Mouse (Mus musculus) activated CD4-positive, CD25-positive, alpha-beta regulatory T cell (primary cell): Measurements from ENCODE around the gene Olfr308. TPM values are rescaled to one million over a fixed set of nuclear protein-coding genes. Genes with fewer than 3 reads are reported as not detected.

Experiments
- polyA plus RNA-seq, 2 experiments: library from polyadenylated mRNA; unstranded; fragments of 100-300 nt; shearing (Covaris generic); gene quantifications; one replicate each; pipeline ENCODE4 v1.2.1; 2017

Gene Olfr308
- polyA plus RNA-seq, result under 1 TPM in 1 of 2 experiments, not detected in 1; 0.06 TPM

GRCm38 (mm10) chr7:86325530-86325929, at the start of gene Olfr308:
TSS of gene Olfr308 (minus strand) at chr7:86325630.

GRCm38 (mm10) chr7:86366828-86367227, 41.4 kb upstream of the Olfr308 start, which contains the start of gene Olfr305:
TSS of gene Olfr305 (minus strand) at chr7:86366928.

GRCm38 (mm10) chr7:86337486-86337885, 12.1 kb upstream of the Olfr308 start, which contains the start of gene Olfr307:
TSS of gene Olfr307 (minus strand) at chr7:86337586.

GRCm38 (mm10) chr7:86313608-86314007, 11.8 kb downstream of the Olfr308 start, which contains the start of gene Olfr309:
TSS of gene Olfr309 (minus strand) at chr7:86313708.

DNA sequence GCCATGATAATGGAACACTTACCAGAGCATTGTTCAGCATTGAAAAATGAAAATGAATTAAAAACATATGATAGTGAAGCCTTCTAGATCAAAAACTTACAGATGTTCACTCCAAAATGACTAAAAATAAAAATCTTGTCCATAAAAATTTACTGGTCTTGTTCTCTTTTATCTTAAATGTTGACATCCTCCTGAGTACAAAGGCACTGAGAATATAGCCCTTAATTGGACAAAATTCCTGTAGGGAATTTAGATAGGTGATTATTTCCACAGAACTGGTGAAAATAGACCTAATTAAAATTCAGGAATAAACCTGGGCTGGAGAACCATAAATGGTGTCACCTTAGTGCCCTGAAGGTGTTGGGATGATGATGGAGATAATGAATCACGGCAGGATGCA, 48.4 kb downstream of the Olfr308 start, which contains the start of gene Olfr310:
TSS of gene Olfr310 (minus strand) at position 101 of the 400 bp plus-strand sequence.

Other genes with a start within 250 kb of the Olfr308 start
- gene Vmn2r75, start 153.9 kb downstream of the Olfr308 start, polyA plus RNA-seq, result not detected
- under 1 TPM; 0.04 to 0.05 TPM for gene Vmn2r76, start 79.3 kb downstream of the Olfr308 start, polyA plus RNA-seq
- under 1 TPM in 1 of 2 experiments, not detected in 1; 0.16 TPM for gene Olfr310, start 48.5 kb downstream of the Olfr308 start, polyA plus RNA-seq
- not detected for gene Olfr309, start 11.9 kb downstream of the Olfr308 start, polyA plus RNA-seq
- under 1 TPM; 0.06 to 0.07 TPM for gene Olfr307, start 12.0 kb upstream of the Olfr308 start, polyA plus RNA-seq
- not detected for gene Olfr305, start 41.3 kb upstream of the Olfr308 start, polyA plus RNA-seq
- not detected for gene Olfr304, start 61.0 kb upstream of the Olfr308 start, polyA plus RNA-seq
- gene Olfr303, start 72.2 kb upstream of the Olfr308 start, polyA plus RNA-seq, result not detected
- not detected for gene Olfr301, start 78.2 kb upstream of the Olfr308 start, polyA plus RNA-seq
- gene Olfr299, start 134.3 kb upstream of the Olfr308 start, polyA plus RNA-seq, result not detected
- not detected for gene Olfr298, start 166.9 kb upstream of the Olfr308 start, polyA plus RNA-seq
- gene Olfr297, start 194.3 kb upstream of the Olfr308 start, polyA plus RNA-seq, result not detected